Mouse (Mus musculus): ENCODE results near the gene Slc9a9. TPM values are rescaled to one million over a fixed set of nuclear protein-coding genes. Genes with fewer than 3 reads are reported as not detected.

Gene Slc9a9
- polyA plus RNA-seq, 1 experiment from 2014 or later, result 5.1 TPM

DNA sequence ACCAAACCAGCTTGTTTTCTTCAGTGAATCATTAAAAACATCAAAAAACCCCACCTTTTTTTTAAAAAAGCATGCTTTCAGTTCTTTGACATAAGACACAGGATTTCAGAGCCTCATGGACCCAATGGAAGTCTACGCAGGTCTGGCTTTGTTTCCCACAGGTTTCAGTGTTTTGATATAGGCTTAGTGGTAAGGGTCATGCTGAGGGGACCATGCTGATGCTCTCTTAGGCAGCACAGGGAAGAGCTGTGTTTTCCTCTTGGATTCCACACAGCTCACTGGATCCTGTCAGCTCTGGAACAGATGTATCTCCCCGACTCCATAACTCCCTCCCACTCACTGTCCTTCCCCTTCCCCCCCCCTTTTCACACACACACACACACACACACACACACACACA lies 597.2 kb downstream of the Slc9a9 start:
- no peak overlapping the region for H3K9ac ChIP-seq
- H3K27ac ChIP-seq (replicated peaks), result no peak overlapping the region
- no peak overlapping the region for H3K4me3 ChIP-seq
- H3K4me1 ChIP-seq (replicated peaks), result 0 out of 2 replicates have a peak, but pooled peaks cover 3% of the 10 kb centered on the region
- H3K27me3 ChIP-seq, result no peaks in the 10 kb centered on the region
- 63% methylated on average over 2 of the region's 2 CpGs for WGBS
- H3K9me3 ChIP-seq, result no peaks in the 10 kb centered on the region
- no peak overlapping the region for H3K4me2 ChIP-seq
- H3K36me3 ChIP-seq, result no peaks in the 10 kb centered on the region
- ATAC-seq (ENCODE audit: low FRiP score, low read depth), result peak; percentile 45; the same call in 1 of the 2 replicates

DNA sequence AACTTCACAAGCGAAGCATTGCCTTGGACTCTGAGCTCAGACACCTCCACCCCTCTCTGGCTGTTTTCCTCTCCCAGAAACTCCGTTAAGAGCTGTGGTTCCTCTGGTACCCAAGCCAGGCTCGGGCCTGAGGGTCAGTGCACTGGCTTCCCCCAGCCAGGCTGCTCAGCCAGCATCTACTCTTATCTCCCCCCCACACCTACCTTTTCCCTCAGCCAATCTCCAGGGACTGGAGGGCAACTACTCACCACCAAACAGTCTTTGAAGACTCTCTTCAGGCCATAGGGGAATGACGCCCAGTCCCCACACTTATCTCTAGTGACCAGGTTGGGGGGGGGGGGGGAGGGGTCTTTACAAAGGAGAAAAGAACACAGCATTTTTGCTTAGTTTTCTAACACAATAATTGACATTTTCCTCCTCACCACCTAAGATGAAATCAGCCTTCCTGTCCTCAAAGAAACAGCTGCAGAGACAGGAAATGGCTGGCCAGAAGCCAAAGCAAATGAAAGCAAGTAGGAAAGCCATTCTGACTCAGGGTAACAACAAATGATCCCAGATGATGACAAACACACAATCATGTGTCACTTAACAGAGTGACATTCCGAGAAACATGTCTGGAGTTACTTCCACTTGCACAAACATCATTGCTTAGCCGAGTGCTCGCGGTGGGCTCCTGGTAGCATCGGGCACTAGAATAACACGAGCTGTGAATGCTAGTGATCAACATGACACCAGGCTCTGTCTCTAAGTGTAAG lies 610.1 kb downstream of the Slc9a9 start:
- Histone ChIP-seq H3K9ac (no peak overlapping the region), H3K27me3 (no peaks in the 10 kb centered on the region), H3K4me3 (no peak overlapping the region), H3K27ac (replicated peaks) (no peak overlapping the region), H3K4me1 (replicated peaks) (no peaks in the 10 kb centered on the region), H3K4me2 (no peak overlapping the region), H3K36me3 (no peaks in the 10 kb centered on the region), H3K9me3 (no peaks in the 10 kb centered on the region)
- 85% methylated on average over 10 of the region's 10 CpGs for WGBS
- ATAC-seq (ENCODE audit: low FRiP score, low read depth), result no peak

Small RNA genes lying within 50 kb of the gene (microRNA-seq; reads per million reads assigned to microRNA genes)
- gene Mir7656, result not detected

Other genes with a start within 250 kb of the Slc9a9 start
- 17.5 and 18.4 TPM in 2 replicates for gene 1190002N15Rik, start 131.8 kb upstream of the Slc9a9 start, polyA plus RNA-seq (2015; fragmentation: Nextera tagmentation; extraction: Ambion mirVana)